Mouse (Mus musculus) ovary, postnatal 36 days (tissue): Measurements from ENCODE around the gene Olfr51.
A peak's percentile ranks its signal among the peaks of the same experiment; 100 is the strongest.
"Not testable (repeated sequence)": the region's sequence is repeated elsewhere in the genome, so short reads cannot be mapped to it uniquely, and the experiment has no call there.

Source experiments
- DNase-seq: peaks from one replicate; pipeline ENCODE4 v3.0.0; 2022; ENCODE audit warnings: low spot score, mixed read lengths

Gene Olfr51

DNA sequence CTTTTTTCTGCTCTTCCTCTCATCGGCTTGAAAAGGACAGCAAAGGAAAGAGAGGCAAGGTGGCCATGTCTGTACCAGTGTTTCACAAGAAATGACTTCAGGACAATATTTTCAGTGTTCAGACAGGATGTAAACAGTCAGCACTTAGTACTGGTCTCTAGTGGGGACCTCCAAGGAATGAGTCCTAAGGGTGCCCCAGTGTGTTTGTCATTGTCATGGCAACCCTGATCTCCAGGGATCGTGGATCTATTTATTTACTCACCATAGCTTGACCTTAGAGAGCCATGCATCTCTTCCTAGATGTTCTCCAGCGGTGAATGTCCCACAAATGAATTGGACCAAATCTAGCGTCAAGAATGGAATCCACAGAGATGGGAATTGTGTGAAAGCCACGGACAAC is at the start of gene Olfr51:
Olfr51 (plus strand) TSS at position 301 of the 400 bp plus-strand sequence.
- no peak for DNase-seq

DNA sequence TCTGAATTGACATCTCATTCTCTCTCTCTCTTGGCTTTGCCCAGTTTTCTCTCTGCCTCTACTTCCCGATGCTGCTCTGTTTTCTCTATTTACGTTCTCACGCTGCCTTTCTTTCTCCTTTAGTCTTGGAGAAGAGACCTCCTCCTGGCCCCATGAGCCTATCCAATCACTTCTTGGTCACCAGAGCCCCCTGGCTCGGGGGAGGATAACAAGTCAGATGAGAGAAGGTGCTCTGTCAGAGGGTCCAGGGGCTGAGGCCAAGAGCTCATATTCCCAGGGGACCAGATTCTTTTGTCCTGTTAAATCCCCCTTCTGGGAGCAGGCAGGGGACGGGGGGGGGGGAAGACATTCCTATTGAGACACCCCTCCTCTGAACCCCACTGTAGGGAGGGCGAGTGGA is 49.7 kb upstream of the Olfr51 start, which contains the start of gene Prop1:
Prop1 (minus strand) TSS at position 101 of the 400 bp plus-strand sequence.
- no peak for DNase-seq

DNA sequence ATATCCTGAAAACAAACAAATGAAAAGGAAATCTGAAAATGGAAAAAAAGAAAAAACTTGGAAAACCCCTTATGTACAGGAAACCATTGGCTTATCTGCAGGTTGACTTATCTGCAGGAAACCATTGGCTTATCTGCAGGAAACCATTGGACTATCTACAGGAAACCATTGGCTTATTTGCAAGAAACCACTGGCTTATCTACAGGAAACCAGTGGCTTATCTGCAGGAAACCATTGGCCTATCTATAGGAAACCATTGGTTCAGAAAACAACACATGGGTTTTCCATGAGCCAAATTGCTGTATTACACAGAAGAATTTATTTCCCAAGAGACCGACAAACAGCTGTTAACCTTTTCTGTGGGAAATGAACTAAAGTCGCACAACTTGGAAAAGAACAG is 38.5 kb upstream of the Olfr51 start:
- DNase-seq: no peak

- DNase-seq: no peak
Observed at GRCm38 (mm10) chr11:50966230-50966629, 37.2 kb upstream of the Olfr51 start, which contains the start of gene Olfr1378. Gene Olfr1378 (plus strand): TSS chr11:50966530.

- DNase-seq: peak; percentile 21
Observed at GRCm38 (mm10) chr11:50977216-50977615, 26.2 kb upstream of the Olfr51 start.

GRCm38 (mm10) chr11:50981667-50982066 is 21.7 kb upstream of the Olfr51 start, which contains the start of gene Olfr1377:
Gene Olfr1377 (plus strand): TSS chr11:50981967.
- DNase-seq: no peak

- DNase-seq: peak; percentile 75
Observed at GRCm38 (mm10) chr11:51011821-51012220, 8.4 kb downstream of the Olfr51 start.

DNA sequence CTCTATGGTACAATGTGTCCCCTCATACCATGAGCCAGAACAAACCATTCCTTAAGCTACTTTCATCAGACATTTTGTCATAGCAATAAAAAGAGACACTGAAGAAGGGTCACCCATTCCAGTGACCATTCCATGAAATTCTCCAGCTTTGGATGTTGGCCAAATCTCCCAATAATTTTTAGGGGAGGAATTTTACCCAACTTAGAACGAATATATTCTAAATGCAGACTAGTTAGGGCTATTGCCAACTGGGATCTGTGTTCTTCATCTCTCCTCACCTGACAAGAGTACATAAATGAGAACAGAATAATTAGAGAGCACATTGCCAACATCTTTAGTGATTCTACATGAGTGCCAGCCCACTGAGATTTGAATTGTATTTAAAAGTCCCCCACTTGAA is 10.5 kb downstream of the Olfr51 start, which contains the start of gene Olfr54:
Olfr54 (plus strand) TSS at position 301 of the 400 bp plus-strand sequence.
- DNase-seq: no peak

DNA sequence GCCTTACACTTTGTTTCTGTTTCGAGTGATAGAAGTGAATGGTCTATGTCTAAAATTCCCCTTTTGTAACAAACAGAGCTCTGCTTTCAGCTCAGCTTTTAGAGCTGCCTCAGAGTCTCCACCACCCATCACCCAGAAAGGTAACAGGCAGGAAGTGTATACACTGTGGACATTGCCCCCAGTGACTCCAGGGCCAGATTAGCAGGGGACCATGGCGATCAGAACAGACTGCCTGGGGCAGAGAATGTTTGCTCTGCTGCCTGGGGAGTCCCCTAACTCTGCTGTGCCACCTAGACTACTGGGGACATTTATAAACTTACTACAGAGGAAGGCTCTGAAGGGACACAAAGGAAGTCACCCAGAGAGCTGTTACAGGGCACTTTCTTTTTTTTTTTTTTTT is 12.9 kb downstream of the Olfr51 start:
- DNase-seq: no peak

DNA sequence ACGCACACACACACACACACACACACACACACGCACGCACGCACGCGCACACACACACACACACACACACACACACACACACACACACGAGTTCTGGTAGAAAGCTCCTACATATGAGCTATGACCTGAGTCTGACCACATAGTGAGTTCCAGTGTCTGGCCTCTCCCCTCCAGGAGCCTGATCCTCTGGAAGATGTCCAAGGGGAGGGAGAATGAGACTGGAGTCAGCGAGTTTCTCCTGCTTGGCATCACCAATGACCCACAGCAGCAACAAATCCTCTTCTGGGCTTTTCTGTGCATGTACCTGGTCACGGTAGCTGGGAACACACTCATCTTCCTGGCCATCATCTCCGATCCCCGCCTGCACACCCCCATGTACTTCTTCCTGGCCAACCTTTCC is 23.4 kb downstream of the Olfr51 start:
- not testable (repeated sequence) for DNase-seq

GRCm38 (mm10) chr11:51029381-51029780 is 26.0 kb downstream of the Olfr51 start:
- DNase-seq: not testable (repeated sequence)

DNA sequence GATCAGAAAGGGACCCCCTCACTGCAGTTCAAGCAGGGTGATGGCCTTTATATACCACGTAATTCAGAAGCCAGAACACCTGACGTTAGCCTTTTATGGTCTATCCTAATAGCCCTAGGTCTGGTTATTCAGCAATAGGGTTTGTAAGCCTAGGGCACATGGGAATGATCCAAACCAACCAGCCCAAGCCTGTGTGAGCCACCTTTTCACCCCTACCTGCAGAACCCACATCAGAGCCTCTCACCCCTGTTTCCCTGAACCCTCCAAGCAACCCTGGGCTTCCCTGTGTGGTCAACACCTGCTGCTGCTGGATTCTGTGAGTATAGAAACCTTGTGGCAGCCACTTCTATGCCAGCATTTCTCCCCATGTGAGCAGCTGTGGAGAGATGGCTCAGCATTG is 26.8 kb downstream of the Olfr51 start:
- DNase-seq: no peak

DNA sequence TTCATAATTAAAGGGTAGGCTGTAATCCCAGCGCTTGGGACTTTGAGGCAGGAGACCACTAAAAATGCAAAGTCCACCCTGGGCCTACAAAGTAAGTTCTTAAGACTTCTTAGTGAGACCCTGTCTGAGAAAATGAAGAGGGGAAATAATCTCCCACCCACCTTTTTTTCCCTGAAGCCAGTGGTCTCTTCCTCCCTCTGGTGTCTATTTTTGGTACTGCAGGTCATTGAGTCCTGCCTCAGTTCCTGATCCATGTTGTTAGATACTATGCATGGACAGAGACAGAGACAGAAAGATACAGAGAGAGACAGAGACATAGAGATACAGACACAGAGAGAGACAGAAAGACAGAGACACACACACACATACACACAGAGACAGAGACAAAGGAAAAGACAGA is 29.5 kb downstream of the Olfr51 start:
- DNase-seq: no peak

DNA sequence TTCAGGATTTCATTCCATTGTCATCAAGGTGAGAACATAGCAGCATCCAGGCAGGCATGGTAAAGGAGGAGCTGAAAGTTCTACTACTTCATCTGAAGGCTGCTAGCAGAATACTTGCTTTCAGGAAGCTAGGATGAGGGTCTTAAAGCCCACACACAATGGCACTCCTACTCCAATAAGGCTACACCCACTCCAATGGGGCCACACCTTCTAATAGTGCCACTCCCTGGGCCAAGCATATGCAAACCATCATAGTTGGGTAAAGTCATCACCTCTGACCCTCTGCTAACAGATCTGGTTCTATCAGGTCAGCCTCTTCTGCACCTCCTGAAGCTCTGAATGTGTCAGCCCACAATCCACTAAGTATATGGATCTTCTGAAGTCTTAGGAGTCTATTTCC is 30.7 kb downstream of the Olfr51 start:
- not testable (repeated sequence) for DNase-seq

GRCm38 (mm10) chr11:51035951-51036350 is 32.6 kb downstream of the Olfr51 start:
- peak; percentile 56 for DNase-seq

- not testable (repeated sequence) for DNase-seq
Observed at GRCm38 (mm10) chr11:51044776-51045175, 41.4 kb downstream of the Olfr51 start.

- not testable (repeated sequence) for DNase-seq
Observed at GRCm38 (mm10) chr11:51047809-51048208, 44.4 kb downstream of the Olfr51 start, which contains the start of gene Olfr1375. Gene Olfr1375 (plus strand): TSS chr11:51048109.

GRCm38 (mm10) chr11:51051678-51052077 is 48.3 kb downstream of the Olfr51 start:
- no peak for DNase-seq

- DNase-seq: no peak
Observed at GRCm38 (mm10) chr11:51053230-51053629, 49.8 kb downstream of the Olfr51 start.

- peak; percentile 67 for DNase-seq
Observed at GRCm38 (mm10) chr11:51059151-51059571, 55.8 kb downstream of the Olfr51 start, which contains the start of gene Zfp354a. Gene Zfp354a (plus strand): TSS chr11:51059257.
